Mouse (Mus musculus): Measurements from ENCODE around the gene Impdh2.

- TF ChIP-seq CTCF (IDR thresholded peaks at IDR 0.05; ENCODE audit: control insufficient read depth, insufficient read depth, low read length) (no peak), POLR2A (IDR thresholded peaks at IDR 0.05; ENCODE audit: borderline replicate concordance, control insufficient read depth, low read depth, low read length) (peak; percentile 85; the same call in 1 of the 2 replicates)
Measured at GRCm38 (mm10) chr9:108560227-108560841, at the start of gene Impdh2.
